Mouse (Mus musculus): ENCODE data around the gene Raf1.

GRCm38 (mm10) chr6:115692163-115692950, 15.9 kb upstream of the Raf1 start:
- TF ChIP-seq POLR2A (IDR thresholded peaks at IDR 0.05; ENCODE audit: insufficient read depth, low read depth, low read length) (no peak), CTCF (IDR thresholded peaks at IDR 0.05; ENCODE audit: insufficient read depth, low read depth, low read length) (no peak)
